Mouse (Mus musculus) thymus, adult 2 months (tissue): Measurements from ENCODE around the gene Akp3. TPM values are rescaled to one million over a fixed set of nuclear protein-coding genes. Genes with fewer than 3 reads are reported as not detected.

Source experiments
- DNase-seq: peaks from one replicate; pipeline ENCODE4 v3.0.0; 2021
- H3K27ac ChIP-seq: fragments of 200-500 bp; 2 replicates; pipeline ENCODE4 v1.5.1; 2012; ENCODE audit warnings: low read length, control low read depth; ENCODE audit not compliant: control insufficient read depth, insufficient read depth
- H3K27me3 ChIP-seq: fragments of 200-500 bp; 2 replicates; pipeline ENCODE4 v1.6.1; 2012; ENCODE audit warnings: mild to moderate bottlenecking, low read length, moderate library complexity, mixed read lengths; ENCODE audit not compliant: control insufficient read depth, insufficient read depth
- H3K36me3 ChIP-seq: fragments of 200-500 bp; 2 replicates; pipeline ENCODE4 v1.6.1; 2012; ENCODE audit warnings: mild to moderate bottlenecking, low read length, moderate library complexity; ENCODE audit not compliant: control insufficient read depth, insufficient read depth
- H3K4me1 ChIP-seq: fragments of 200-500 bp; replicated peaks from 2 replicates; pipeline ENCODE4 v1.6.1; 2012; ENCODE audit warnings: low read length; ENCODE audit not compliant: control insufficient read depth, insufficient read depth
- H3K4me3 ChIP-seq: fragments of 200-500 bp; 2 replicates; pipeline ENCODE4 v1.5.1; 2012; ENCODE audit warnings: mild to moderate bottlenecking, low read length, control low read depth, moderate library complexity; ENCODE audit not compliant: control insufficient read depth, insufficient read depth
- CTCF ChIP-seq: fragments of 200-500 bp; IDR thresholded peaks from 2 replicates; pipeline ENCODE4 v1.5.1; 2012; ENCODE audit warnings: mild to moderate bottlenecking, control low read depth, low read length, moderate library complexity, borderline replicate concordance; ENCODE audit not compliant: control insufficient read depth, poor library complexity, insufficient read depth; ENCODE audit errors: extremely low read depth
- POLR2A ChIP-seq: fragments of 200-500 bp; IDR thresholded peaks from 2 replicates; pipeline ENCODE4 v1.6.1; 2012; ENCODE audit warnings: mild to moderate bottlenecking, low read length, control low read depth, moderate library complexity; ENCODE audit not compliant: control insufficient read depth, poor library complexity, insufficient read depth; ENCODE audit errors: extremely low read depth
- WGBS: fragments of 180-500 bp; shearing (Covaris S2); methylation state at CpG from one replicate; pipeline ENCODE4 v1.1.7; 2018; 5-methylcytosine and 5-hydroxymethylcytosine counted together
- polyA plus RNA-seq: library from polyadenylated mRNA; depleted of rRNA; stranded (reverse); fragments of >200 nt; gene quantifications from 2 replicates; pipeline ENCODE4 v1.2.3, GENCODE M21; 2012; rRNA removed

Akp3 gene
- 0.62 and 0.64 TPM in 2 replicates for polyA plus RNA-seq

DNA sequence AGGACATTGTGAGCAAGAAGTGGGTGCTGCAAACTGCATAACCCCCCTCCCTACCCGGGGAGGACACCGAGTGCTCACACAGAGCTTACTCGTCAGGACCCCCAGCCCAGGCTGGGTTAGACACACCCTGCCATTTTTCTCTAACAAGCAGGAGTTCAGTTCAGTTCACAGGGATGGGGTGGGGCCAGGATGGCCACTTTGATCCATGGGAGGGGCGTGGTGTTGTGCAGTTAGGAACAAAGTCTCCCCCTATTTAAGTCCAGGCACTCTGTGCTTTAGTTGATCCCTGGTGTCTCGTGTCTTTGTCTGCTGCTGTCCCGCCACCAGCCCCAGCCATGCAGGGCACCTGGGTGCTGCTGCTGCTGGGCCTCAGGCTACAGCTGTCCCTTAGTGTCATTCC is at the start of gene Akp3:
TSS of gene Akp3 (plus strand) at position 301 of the 400 bp plus-strand sequence.
- peaks cover 3% of the 10 kb centered on the region; the same call in 1 of the 2 replicates for H3K27me3 ChIP-seq
- no peak for DNase-seq
- no peaks in the 10 kb centered on the region for H3K36me3 ChIP-seq
- no peak within 1 kb of the TSS for H3K27ac ChIP-seq
- 92% methylated on average over 6 of the region's 6 CpGs for WGBS
- H3K4me1 ChIP-seq = no peaks in the 10 kb centered on the region
- TF ChIP-seq POLR2A = no peak
- no peak for TF ChIP-seq CTCF
- H3K4me3 ChIP-seq = no peak within 1 kb of the TSS

- no peak overlapping the region for H3K4me3 ChIP-seq
- no peaks in the 10 kb centered on the region for H3K4me1 ChIP-seq
- WGBS = 83% methylated on average over 4 of the region's 4 CpGs
- no peaks in the 10 kb centered on the region for H3K36me3 ChIP-seq
- DNase-seq = no peak
- no peaks in the 10 kb centered on the region for H3K27me3 ChIP-seq
- TF ChIP-seq POLR2A = no peak
- no peak for TF ChIP-seq CTCF
- no peak overlapping the region for H3K27ac ChIP-seq
Observed at GRCm38 (mm10) chr1:87086196-87086595, 38.6 kb upstream of the Akp3 start.

DNA sequence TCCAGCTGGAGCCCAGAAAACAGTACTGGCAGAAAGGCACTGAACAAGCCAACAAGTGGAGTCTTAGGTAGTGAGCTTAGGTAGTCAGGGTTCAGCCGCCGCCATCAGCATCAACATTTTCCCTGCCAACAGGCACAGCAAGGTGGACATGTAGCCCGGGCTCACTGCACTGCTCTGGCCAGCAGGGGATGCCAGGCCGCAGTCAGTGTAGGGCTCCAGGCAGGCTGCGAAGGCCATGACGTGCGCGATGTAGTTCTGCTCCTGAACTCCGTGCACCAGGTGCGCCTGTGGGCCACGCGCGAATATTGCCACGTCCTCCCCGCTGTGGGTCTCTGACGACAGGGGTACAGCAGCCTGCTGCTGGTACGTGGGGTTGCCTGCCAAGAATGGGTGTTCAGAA is 37.8 kb upstream of the Akp3 start:
- Histone ChIP-seq H3K4me1 (no peaks in the 10 kb centered on the region), H3K27me3 (no peaks in the 10 kb centered on the region), H3K36me3 (no peaks in the 10 kb centered on the region), H3K27ac (no peak overlapping the region), H3K4me3 (no peak overlapping the region)
- no peak for DNase-seq
- WGBS = 84% methylated on average over 17 of the region's 17 CpGs
- TF ChIP-seq POLR2A (no peak), CTCF (no peak)

DNA sequence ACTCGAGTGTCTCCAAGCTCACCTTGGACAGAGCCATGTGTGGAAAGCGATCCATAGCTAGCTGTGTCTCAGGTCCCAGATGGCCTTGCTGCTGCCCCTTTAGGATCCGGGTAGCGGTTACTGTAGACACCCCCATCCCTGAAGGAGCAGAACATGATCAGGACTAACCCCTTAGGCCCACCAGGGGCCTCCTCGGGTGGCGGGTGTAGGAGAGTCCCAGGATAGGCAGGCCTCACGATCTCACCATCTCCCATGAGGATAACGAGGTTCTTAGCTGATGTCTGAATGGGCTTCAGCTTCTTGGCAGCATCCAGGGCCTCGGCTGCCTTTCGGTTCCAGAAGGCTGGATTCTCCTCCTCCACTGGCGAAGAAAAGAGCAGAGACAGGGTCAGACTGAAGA is 35.5 kb upstream of the Akp3 start:
- Histone ChIP-seq H3K36me3 (no peaks in the 10 kb centered on the region), H3K27me3 (no peaks in the 10 kb centered on the region), H3K27ac (no peak overlapping the region), H3K4me3 (no peak overlapping the region), H3K4me1 (no peaks in the 10 kb centered on the region)
- 95% methylated on average over 11 of the region's 11 CpGs for WGBS
- TF ChIP-seq POLR2A (no peak), CTCF (no peak)
- DNase-seq = no peak

DNA sequence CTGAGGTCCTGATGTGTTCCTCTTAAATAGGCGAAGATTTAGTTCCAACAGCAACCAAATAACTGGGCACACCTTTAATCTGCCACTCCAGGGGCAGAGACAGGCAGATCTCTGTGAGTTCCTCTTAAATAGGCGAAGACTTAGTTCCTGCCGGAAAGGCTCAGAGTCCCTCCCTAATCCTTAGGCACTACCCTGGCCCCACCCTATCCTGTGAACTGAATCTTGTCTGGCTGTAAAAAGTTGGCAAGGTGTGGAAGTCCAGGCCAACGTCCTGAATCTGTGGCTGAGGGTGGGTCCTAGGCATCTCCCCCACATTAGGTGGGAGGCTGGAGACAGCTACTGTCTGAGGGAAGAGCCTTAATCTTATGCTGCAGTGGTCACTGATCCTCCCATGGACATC is 34.9 kb upstream of the Akp3 start, which contains the start of gene Alppl2:
TSS of gene Alppl2 (minus strand) at position 101 of the 400 bp plus-strand sequence.
- 81% methylated on average over 4 of the region's 4 CpGs for WGBS
- TF ChIP-seq CTCF = no peak
- TF ChIP-seq POLR2A = no peak
- Histone ChIP-seq H3K27me3 (no peaks in the 10 kb centered on the region), H3K4me3 (no peak within 1 kb of the TSS), H3K4me1 (no peaks in the 10 kb centered on the region), H3K27ac (no peak within 1 kb of the TSS), H3K36me3 (no peaks in the 10 kb centered on the region)
- DNase-seq = no peak

DNA sequence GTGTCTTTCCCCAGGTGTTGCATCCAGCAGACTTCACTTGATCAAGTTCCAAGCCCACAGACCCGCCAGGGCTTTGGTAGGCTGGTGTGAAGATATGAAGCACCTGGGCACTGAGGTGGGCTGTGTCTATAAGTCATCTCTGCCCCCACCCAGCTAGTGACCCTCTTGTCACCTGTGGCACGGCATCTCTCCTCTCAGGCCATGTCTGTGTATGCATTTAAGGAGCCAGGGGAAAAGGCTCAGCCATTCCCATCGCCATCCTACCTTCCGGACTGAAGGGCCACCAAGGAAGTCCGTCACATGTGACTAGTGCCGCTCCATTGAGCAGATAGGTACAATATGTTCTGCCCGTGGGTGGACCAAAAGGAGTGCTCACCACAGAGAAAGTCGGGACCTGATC is 29.1 kb upstream of the Akp3 start:
- no peak for DNase-seq
- TF ChIP-seq CTCF (no peak), POLR2A (no peak)
- no peaks in the 10 kb centered on the region for H3K36me3 ChIP-seq
- H3K27me3 ChIP-seq = no peaks in the 10 kb centered on the region
- WGBS = 82% methylated on average over 8 of the region's 8 CpGs
- H3K4me1 ChIP-seq = peaks cover 2% of the 10 kb centered on the region; the same call in 1 of the 2 replicates
- H3K27ac ChIP-seq = no peak overlapping the region
- H3K4me3 ChIP-seq = no peak overlapping the region
